Mouse (Mus musculus): ENCODE data around the gene Mpeg1.
A peak's percentile ranks its signal among the peaks of the same experiment; 100 is the strongest.

Gene Mpeg1

DNA sequence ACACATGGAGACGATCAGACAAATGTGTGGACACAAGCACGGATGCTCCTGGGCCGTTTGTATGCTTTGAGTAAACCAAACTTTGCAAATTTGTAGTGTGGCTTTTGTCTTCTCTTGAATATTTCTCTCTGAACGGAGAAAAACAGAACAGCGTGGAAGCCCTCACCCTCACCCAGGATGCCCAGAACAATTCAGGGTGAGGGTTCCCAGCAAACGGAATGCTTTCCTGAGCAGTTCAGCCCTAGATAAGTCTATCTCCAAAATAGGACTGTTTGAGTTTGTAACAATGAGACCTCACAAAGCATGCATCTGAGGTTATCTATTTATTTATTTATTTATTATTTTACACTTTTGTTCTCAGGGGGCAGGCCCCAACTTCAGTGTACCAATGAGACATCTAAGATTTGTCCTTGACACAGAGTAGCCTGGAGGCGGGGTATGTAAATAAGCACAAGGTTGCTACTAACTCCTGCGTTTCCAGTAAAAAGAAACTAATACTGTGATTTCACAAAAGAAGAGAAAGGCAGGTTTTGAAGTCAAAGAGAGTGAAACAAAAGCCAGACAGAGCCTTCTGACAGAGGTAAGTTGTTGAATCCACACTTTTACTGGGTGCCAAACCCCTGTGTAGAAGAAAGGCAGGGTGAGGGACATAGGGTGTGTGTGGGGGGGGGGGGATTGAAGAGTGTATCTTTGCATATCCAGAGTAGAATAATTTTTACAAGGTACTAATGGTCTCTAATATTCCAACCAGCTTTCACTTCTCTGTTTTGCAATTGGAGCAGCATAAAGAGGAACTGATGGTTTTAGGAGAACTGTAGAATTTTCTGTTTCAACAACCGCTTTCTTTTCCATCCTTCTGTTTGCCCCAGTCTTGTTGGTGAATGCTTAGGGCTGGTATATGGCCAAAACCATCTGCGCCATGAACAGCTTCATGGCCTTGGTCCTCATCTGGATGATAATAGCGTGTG is at the start of gene Mpeg1:
Mpeg1 (plus strand) TSS at position 498 of the 968 bp plus-strand sequence.
- no peak for DNase-seq (ENCODE audit: low read depth, low spot score)

DNA sequence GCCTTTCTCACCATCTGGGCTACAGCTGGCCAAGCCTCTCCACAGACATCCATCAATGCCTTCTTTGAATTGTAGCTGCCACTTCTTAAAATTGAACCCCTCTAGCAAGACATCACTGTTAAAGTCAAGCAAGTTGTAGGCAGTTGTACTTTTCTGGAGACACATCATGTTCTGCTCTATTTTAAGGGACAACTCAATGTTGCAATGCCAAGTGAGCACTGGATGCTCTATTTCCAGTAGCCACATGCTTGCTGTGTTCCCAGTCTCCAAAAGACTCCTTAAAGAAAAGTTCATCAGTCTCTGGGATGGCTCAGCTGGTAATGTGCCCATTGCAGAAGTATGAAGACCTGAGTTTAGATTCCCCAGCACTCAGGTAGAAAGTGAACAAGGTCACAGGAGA is 46.8 kb upstream of the Mpeg1 start:
- DNase-seq (ENCODE audit: low read depth, low spot score), result no peak

DNA sequence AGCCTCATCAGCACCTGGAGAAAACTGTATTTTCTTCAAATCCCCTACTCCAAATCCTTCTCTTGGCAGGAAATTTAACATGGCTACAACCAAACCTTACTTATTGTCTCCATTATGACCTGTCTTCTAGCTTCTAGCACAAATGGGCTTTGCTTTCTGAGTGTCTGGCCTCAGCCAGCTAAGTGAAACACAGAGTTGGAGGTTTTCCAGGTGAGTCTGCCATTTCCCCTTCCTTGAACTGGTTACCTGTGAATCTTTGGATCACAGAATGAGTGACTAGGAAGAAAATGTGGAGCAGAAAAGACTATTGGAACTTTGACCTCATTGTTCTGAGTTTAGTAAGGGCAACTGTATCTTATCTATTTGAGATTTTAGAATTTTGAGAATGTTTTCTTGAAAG is 43.2 kb upstream of the Mpeg1 start, which contains the start of gene Olfr1441:
Olfr1441 (plus strand) TSS at position 73 of the 400 bp plus-strand sequence.
- DNase-seq (ENCODE audit: low read depth, low spot score), result no peak

DNA sequence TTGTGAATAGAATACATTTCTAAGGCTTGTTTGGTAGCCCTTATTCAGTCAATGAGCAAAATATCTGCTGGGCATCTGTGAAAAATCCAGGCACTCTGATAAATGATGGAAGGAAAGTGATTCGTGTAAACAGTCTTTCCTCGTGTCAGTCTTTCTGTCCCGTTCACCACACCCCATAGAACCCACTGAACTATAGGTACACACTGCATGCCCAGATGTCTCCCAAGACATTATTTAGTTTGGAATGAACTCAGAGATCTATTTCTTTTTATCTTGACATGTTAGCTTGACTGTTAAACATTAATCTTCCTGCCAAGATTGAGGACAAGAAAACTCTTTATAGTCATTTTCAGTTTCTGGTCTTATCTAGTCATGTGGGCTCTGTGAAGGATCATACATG is 42.3 kb upstream of the Mpeg1 start:
- no peak for DNase-seq (ENCODE audit: low read depth, low spot score)

DNA sequence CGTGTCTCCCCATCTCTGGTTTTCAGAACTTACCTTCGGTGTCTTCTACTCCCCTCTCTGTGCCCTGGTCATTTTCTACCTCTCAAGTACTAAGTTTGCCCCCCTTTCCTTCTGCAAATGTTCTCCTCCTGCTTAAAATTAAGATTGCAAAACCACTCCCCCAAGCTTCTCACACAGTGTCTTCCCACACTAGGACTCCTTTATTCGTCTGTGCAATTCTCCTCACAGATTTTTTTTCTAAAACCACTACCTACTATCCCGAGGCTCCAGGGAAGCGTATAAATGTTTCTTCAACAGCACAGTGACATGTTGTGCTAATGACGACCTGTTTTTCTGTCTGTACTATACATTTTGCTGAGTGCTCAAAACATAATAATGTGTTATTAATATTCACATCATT is 40.0 kb upstream of the Mpeg1 start:
- no peak for DNase-seq (ENCODE audit: low read depth, low spot score)

DNA sequence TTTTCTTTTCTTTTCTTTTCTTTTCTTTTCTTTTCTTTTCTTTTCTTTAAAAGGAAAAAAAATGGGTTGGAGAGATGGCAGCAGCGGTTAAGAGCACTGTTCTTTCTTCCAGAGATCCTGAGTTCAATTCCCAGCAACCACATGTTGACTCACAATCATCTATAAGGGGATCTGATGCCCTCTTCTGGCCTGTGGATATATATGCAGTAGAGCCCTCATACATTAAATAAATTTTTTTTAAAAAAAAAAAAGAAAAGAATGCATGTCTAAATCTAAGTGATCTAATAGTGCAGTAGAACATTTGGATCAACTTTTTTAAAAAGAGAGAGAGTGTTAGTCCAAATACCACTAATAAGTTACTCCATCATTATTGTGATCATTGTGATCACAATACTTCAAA is 38.9 kb upstream of the Mpeg1 start:
- no peak for DNase-seq (ENCODE audit: low read depth, low spot score)

DNA sequence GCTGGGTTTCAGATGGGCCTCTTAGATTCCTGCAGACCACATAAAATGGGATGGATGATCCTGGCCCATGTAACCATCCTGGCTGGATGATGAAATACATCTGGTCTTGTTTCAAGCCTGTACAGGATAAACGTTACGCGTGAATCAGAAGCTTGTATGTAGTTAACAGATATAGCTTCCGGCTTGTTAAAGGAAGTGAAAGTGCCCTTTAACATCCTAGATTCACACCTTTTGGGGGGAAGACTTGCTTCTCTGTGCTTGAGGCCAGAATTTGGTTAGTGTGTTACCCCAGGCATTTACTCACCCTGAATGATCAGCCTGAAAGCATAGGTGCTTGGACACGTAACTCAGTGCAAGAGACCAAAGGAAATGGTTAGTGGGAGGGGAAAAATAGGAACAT is 33.5 kb upstream of the Mpeg1 start:
- DNase-seq (ENCODE audit: low read depth, low spot score), result no peak

DNA sequence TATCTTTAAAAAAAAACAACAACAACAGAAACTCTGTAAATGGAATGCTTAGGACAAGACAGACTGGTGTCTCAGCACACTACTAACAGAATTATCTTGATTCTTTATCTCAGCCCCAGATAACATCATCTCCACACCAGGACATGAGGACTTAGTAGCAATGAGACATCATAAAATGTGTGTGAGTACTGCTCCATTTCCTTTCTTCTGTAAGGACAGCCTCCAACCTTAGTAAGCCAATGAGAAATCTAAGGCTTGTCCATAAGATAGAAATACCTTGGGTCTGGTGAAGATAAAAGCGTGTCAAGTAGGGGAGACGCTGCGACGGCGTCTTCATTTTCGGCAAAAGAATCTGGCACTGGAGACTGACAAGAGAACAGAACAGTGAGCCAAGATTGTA is 33.0 kb upstream of the Mpeg1 start, which contains the start of gene Pfpl:
Pfpl (plus strand) TSS at position 301 of the 400 bp plus-strand sequence.
- no peak for DNase-seq (ENCODE audit: low read depth, low spot score)

DNA sequence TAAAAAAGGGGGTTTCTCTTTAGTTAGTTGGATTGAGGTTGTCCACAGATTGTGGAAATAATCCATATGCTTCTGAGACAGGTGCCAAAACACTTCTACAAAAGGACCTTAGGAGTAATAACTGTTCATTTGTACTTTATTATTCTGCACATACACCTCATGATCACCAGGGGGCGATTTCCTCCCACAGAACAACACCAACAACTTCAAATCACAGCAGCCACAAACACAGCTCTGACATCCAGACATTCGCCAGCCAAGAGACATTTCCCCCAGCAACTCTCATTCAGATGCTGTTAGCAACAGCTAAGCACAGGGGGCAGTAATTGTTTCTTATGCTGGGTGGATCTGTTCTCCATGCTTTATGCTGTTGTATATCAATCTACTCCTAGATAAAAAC is 27.5 kb upstream of the Mpeg1 start:
- DNase-seq (ENCODE audit: low read depth, low spot score), result peak; percentile 60

DNA sequence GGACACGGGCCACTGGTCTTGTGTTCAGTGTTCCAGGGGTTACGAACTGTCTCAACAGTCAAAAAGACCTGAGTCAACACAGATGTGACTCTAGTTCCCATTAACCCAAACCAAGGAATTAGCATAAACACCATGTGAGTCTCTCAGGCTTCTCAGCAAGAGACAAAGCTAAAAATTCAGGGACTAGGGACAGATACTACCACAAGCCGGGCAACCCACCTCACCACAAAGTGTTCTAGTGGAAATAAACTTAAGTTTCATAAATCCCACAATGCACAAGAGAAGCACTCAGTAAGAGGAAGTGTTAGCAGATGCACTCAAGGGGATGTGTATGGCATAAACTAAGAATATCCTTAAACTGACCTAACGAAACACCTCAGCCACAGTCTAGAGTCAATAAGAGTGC is 25.6 kb upstream of the Mpeg1 start:
- no peak for DNase-seq (ENCODE audit: low read depth, low spot score)

DNA sequence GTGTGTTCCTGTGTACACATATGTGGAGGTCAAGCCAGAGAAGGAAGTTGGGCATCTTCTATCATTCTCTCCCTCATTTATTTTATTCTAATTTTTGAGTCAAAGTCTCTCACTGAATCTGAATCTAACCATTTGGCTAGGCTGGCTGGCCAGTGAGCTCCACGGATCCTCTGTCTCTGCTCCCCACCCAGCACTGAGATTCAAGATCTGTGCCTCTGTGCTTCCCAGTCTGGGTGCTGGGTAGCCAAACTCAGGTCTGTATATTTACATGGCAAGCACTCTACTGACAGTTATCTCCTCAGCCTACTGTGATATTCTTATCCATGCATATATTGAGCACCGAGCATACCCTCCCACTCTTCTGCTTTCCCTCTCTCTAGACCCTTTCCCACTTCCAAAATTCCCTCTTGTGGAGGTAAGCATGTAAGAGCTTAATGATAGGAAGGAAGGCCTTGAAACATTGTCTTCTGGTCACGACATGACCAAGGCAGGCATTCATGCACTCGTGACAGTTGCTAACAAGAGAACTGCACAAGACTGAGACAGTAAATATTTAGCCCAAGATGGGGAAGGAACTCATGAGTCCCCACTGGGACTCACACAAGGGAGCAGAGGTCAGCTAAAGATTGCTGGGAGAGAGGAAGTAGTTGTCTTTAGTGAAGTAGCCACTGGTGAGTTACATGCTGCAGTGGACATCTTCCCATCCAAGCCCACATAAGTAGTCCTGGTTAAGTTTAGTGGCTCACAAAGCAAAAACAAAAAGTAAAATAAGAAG is 24.6 kb upstream of the Mpeg1 start:
- DNase-seq (ENCODE audit: low read depth, low spot score), result no peak

DNA sequence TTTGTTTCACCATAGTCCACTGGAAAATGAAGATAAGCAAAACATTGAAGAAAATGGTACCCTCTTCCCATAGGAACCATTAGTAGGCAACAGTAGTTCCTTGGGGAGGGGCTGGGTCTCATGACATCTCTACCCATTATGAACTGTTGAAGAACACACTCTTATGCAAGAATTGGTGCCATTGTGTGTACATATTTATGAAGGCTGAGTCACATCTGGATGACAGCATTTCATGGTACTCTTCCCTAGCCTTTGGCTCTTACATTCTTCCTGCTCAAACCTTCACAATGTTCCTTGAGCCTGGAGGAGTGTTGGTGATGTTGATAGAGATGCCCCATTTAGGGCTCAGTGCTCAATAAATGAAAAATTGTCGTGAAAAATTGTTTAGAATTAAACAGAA is 21.0 kb upstream of the Mpeg1 start:
- DNase-seq (ENCODE audit: low read depth, low spot score), result no peak

DNA sequence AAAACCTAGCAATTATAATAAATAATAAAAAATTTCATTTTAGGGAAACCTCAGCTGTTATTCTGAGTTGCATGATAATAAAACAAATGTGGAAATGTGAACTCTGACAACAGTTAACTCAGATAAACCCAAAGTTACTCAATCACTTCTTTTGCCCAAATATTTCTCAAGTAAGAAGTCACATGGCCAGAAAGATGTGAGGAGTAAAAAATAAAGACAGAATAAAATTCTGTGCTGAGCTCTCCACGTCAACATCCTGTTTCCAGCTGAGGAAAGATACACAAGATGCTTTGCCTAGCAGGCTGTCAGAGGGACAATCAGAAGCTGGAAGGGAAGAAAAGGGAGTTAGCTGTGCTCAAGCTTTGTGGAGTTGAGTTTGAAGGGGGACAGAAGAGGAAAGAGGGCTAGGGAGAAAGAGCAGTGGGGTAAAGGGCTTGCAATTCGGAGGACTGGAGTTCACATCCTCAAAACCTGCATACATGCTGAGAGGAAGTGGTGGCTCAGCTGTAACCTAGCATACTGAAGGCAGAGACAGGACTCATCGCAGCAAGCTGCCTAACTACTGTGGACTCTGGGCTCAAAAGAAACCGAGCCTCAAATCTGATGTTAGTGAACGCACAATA is 20.4 kb upstream of the Mpeg1 start:
- DNase-seq (ENCODE audit: low read depth, low spot score), result no peak

DNA sequence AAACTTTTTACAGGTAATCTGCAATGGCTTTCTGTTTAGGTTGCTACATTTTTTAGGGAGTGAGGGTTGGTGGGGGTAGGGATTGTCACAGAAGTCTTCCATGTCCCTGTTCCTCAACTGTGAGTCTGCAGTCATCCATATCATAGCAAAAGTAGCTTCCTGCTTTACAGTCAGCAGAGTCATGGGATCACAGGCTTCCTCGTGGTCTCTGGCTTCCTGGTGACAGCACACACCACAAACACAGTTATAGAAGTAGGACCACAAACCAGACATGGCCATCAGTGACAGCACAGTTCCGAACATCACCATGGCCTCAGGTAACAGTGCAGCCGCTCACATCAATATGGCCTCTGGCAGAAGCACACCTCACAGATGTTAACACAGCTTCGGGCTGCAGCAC is 18.0 kb upstream of the Mpeg1 start:
- DNase-seq (ENCODE audit: low read depth, low spot score), result no peak

DNA sequence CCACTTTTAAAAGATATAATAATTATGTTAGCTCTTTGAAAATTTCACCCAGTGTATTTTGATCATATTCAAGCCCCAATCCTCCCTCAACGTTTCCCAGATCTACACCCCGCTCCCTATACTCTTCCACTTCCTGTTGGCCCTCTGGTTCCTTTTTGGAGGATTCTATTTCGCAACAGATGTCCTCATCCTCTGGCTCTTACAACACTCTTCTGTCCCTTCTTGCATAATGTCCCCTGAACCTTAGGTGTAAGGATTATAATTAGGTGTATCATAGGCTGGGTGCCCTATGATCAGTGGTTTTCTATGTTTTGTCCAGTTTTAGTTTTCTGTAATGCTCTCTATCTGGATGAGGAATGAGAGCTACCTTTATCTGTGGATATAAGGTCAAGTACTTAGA is 15.6 kb upstream of the Mpeg1 start:
- DNase-seq (ENCODE audit: low read depth, low spot score), result no peak

DNA sequence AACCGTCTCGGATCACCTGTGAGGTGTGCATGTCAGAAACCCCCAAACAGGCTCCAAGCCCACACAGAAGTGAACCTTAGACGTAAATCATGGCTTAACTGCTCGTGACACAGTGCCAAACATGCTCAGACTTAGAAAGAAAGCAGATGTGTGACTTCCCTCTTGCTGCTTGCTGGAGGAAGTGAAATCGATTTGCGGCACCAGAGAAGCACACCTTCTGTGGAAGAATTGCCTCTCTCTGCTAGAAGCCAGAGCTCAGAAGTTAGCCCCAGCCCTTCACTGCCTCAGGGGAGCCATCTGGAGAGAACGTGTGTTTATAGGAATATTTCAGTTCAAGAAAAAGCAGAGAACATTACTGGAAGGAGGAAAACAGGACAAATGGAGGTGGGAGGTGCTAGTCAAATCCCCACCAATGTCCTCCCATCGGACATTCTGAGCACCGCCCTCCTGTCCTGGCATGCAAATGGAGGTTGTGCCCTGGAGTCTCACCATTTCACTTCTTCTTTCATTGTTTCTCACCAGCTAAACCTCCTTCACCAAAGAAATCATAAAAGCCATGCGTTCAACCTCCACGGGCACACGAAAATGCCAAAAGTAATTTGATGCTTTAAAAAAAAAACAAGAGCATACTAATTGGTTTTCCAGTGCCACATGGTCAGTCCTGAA is 3.0 kb upstream of the Mpeg1 start:
- DNase-seq (ENCODE audit: low read depth, low spot score), result no peak

DNA sequence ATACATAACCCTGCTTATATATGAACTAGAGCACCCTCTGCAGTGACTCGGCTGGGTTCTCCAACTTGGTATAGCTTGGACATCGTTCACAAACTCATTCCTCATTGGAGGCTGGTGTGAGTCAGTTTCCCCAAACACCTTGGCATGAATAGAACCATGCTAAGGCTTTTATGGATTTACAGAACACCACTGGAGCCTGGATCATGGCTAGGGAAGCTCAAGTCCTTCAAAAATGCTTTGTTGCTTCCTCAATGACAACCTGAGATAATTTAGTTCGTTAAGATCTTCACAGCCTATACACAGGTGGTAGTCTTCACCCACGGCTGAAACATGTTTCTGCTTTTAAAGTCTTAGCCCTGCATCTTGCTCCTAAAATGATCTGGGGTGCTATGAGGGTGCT is 1.1 kb upstream of the Mpeg1 start:
- DNase-seq (ENCODE audit: low read depth, low spot score), result no peak

DNA sequence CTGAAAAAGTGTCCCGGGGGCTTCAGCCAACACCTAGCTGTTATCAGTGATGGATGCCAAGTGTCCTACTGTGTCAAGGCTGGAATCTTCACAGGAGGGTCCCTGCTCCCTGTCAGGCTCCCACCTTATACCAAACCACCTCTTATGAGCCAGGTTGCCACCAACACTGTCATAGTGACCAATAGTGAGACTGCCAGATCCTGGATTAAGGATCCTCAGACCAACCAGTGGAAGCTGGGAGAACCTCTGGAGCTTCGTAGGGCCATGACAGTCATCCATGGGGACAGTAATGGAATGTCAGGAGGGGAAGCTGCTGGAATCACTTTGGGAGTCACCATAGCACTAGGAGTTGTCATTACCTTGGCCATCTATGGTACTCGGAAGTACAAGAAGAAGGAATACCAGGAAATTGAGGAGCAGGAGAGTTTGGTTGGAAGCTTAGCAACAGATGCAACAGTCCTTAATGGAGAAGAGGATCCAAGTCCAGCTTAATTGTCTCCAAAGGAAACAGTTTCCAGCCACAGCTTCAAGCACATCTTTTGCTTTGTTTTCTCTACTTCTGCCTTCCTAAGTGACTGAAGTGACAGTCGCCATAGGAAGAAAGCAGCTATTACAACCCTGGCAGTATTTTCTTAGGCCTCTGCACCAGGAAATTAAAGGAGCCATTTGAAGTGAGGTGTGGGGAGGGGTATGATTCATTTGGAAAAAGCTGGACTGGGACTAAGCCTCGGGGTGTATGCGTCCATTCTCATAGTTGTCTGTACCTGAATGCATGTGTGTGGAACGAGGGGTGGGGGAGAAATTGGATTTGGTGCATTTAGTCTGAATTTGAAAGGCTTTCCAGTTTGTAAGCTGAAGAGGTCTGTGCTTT is 2.5 kb downstream of the Mpeg1 start:
- no peak for DNase-seq (ENCODE audit: low read depth, low spot score)

DNA sequence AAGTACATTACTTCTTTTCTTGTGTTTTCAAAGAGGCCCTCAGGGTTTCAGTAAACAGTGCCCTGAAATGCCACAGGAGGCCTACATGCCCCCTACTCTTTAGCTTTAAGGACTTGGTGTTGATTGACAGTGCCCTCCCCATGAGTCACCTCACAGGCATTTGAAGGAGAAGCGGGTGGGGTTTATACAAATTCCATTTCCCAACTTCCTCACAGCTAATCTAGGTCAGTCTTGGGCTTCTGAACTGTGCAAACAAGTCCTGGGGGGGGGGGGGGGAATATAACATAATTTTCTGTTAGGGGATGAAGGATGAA is 3.1 kb downstream of the Mpeg1 start:
- no peak for DNase-seq (ENCODE audit: low read depth, low spot score)

DNA sequence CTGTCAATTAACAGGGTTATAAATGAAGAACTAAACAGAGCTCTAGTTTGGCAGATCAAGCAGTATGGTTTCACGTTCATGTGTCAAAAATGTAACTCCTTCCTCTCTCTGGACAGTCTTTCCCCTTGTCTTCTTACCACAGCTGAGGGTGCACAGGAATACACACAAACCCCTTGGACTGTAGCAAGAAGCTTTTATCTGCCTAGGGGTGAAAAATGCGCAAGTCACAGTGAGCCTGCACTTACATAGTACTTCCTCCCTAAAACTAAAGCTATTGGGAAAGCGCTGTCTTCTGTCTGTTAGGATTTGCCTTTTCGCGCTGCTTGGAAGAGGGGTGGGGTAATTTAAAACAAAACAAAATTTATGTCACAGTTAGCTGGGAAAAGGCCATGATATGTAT is 3.5 kb downstream of the Mpeg1 start:
- no peak for DNase-seq (ENCODE audit: low read depth, low spot score)

DNA sequence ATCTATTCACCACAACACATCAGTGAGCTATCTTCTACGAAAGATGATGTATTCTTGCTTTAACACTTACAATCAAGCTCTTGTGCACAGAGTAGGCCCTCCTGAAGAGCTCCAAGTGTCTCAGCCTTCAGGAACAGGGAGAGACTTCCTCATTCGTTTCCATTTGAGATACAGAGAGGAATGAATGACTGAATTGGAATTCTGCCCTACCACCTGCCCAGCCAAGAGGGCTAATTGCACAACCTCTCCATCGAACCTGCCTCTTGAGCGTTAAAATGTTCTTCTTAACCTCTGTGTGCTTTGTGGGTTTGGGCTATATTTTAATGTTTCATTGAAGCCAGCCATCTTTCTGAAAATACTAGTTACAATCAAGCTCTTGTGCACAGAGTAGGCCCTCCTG is 4.1 kb downstream of the Mpeg1 start:
- no peak for DNase-seq (ENCODE audit: low read depth, low spot score)

All from CD4-positive, CD25-positive, alpha-beta regulatory T cell, adult 2 months (primary cell).